Mouse (Mus musculus): Measurements from ENCODE around the gene Il12rb2.

Gene Il12rb2

DNA sequence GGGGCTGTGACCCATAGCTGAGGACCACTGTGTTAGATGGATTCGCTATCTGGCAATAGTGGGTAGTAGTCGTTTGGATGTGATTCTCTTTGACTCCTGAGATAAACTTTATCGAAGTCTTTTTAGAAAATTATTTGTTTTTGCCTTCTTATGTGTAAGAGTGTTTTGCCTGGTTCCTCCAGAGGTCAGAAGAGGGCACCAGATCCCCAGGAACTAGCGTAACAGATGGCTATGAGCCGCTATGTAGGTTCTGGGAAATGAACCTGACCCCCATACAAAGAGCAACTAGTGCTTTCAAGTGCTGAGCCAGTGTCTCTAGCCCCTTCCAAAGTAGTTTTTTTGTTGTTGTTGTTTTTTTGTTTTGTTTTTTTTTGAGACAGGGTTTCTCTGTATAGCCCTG is 79.9 kb downstream of the Il12rb2 start:
- DNase-seq (ENCODE audit: low read depth, low spot score) = peak; percentile 26

DNA sequence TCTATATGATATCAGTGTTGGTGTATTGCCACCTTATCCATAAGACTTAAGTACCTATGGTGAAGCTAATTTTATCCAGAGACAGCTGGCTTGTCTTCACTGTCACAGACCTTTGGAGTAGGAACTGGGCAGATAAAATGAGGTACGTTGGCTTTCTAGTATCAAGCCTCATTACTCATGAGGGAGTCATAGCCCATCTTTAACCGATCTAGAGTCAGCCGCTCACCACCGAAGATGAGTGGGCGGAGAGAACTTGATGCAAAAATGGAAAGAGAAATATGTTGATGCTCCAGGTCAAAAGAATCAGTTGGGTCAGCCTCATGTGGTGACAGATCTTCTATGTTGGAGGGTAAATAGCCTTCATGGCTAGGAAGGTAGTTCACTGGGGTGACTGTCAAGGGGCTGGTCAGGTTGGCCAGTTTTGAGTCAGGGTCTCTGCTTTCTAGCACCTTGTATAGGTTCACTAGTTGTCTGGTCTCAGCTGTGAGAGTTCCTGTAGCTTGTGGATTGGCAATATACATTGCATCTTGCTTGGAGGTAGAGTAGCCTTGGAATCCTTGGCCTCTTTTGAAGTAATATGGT is 83.9 kb downstream of the Il12rb2 start:
- DNase-seq (ENCODE audit: low read depth, low spot score) = no peak

DNA sequence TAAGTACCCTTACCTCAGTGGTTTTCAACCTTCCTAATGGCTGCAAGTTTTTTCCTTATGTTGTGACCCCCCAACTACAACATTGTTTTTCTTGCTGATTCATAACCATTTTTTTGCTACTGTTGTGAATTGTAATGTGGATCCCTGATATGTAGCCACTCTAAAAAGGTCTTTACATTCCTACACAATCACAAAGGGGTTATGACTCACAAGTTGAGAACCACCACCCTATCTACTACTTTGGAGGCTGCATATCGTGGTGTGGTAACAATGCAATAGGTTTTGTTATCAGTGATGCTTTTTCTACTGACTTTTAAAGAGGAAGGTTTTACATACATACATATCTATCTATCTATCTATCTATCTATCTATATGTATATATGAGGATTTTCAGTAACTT is 93.1 kb downstream of the Il12rb2 start:
- DNase-seq (ENCODE audit: low read depth, low spot score) = no peak

DNA sequence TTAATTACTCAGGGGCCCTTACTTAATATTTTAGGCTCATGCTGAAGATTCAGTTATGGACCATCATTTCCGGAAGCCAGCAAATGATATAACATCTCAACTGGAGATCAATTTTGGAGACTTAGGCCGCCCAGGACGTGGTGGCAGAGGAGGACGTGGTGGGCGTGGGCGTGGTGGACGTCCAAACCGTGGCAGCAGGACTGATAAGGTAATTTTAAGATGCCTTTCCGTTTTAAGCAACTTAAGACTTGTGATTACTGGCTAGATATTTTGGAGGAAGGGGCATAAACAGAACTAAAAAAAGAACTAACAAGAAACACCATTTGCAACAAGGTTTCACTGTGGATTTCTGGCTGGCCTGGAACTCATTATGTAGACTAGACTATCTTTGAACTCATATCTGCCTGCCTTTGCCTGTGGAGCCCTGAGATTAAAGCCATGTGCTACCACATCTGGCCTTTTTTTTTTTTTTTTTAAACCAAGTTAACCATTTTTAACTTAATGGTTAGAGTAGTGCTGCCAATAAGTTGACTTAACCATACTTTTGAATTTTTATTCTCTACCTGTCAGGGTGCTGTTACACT is 94.3 kb downstream of the Il12rb2 start:
- no peak for DNase-seq (ENCODE audit: low read depth, low spot score)

DNA sequence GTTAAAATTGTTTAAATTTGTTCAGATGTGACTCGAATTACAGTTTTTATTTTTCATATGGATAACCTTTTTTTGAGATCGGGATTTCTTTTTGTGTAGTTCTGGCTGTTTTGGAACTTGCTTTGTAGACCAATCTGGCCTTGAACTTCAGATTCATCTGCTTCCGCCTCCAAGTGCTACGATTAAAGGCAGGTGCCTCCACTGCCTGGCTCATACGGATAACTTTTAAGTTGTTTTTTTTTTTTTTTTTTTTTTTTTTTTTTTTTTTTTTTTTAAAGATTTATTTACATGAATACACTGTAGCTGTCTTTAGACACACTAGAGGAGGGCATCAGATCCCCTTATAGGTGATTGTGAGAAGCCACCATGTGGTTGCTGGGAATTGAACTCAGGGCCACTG is 98.0 kb downstream of the Il12rb2 start:
- no peak for DNase-seq (ENCODE audit: low read depth, low spot score)

DNA sequence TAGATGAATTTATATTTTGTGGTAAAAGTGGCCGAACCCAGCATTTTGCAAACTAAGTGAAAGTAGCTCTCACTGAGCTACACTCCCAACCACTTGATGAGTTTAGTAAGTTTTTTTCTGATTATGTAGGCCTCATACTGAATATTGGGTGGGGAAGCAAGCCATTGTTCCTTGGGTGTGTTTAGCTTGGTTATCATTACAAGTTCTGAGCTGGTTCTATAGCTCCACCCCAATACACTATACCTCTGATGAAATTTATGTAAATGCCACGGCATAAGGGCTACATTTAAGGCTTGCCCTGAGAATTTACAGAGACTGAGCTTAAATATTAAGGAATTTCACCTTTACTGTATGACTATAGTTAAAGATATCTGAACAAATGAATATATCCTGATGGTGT is 106.5 kb downstream of the Il12rb2 start:
- DNase-seq (ENCODE audit: low read depth, low spot score) = no peak

DNA sequence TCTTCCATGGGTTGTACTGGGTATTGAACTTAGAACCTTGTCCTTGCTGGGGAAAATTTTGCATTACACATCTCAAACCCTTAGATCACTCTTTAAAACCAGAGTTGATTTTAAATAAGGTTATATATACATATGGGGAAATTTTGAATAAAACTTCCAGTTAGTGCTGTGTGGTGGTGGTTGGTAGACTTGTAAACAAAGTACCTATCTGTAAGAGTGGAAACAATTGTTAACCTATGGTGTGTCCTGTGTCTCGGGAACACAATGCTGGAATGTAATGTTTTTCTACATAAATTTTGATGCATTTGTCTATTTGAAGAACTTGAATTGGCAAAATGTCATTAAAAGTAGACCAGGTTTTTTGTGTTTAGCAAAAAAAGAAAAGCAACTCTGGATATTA is 107.0 kb downstream of the Il12rb2 start:
- no peak for DNase-seq (ENCODE audit: low read depth, low spot score)

DNA sequence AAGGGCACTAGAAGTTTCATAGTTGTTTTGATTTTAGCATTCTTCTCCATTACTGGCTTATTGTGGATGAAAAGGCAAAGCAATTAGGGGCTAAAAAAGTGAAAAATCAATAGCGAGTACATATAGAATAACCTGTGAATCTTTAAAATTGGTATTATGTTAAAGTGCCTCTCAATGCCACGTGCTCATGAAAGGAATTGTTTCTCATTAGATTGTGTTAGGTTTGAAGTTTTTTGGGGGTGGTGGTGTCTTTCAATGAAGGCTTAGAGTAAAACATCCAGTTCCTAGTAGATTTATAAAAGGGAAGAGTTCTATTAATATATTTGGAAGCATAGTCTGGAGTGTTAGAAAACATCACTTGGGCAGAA is 107.8 kb downstream of the Il12rb2 start:
- no peak for DNase-seq (ENCODE audit: low read depth, low spot score)

DNA sequence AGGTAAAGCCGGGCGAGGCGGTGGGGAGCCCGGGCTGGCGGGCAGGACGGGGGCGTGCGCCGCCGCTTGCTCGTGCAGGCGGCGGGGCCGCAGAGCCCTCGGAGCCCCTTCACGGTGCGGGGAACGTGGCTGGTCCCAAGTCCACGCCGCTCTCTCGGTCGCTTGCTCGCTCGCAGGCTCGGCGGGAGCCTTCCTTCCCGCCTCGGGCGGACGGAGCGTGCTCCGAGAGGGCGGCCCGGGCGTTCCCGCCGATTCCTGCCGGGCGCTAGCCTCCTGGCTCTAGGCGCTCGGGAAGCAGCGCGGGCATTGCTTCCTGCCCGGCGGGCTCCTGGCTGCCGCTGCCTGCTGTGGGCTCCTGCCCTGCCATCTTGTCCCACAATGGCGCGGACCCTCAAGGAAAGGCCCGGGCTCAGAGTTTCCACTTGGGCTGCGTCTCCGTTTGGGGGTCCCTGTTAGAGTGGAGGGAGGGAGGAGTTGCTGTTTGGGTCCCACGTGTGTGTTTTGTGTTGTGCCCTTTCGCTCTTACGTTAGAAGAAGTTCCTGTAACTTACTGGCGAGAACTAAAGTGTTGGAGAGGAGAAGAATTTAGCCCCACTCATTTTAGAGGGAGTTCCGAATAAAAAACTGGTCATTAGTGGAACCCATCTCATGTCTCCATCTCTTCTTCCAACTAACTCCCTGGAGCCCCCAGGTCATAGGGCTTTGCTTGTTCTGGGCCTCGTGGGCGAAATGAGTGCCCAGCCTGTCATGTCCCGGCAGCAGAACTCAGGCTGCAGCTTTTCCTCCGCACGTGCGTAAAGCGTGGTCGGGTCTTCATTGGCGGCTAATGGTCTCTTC is 108.4 kb downstream of the Il12rb2 start:
- DNase-seq (ENCODE audit: low read depth, low spot score) = peak; percentile 20

DNA sequence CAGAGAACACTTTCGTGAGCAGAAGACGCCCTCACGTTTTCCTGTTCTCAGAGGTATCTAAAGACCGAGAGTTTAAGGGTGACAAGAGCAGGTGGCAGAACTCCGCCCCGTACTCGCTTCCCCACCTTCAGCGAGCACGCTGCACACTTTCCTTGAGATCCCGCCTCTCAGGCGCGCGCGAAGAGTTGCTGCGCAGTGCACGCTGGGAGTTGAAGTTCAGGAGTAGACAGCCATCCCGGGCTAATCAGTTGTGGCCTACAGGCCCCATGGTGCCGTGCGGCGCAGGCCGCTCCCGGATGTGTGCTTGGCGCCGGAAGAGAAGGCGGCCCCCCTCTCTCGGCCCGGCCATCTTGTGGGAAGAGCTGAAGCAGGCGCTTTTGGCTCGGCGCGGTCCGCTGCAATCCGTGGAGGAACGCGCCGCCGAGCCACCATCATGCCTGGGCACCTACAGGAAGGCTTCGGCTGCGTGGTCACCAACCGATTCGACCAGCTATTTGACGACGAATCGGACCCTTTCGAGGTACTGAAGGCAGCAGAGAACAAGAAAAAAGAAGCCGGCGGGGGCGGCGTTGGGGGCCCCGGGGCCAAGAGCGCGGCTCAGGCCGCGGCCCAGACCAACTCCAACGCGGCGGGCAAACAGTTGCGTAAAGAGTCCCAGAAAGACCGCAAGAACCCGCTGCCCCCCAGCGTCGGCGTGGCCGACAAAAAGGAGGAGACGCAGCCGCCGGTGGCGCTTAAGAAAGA is 109.2 kb downstream of the Il12rb2 start:
- peak; percentile 99 for DNase-seq (ENCODE audit: low read depth, low spot score)

DNA sequence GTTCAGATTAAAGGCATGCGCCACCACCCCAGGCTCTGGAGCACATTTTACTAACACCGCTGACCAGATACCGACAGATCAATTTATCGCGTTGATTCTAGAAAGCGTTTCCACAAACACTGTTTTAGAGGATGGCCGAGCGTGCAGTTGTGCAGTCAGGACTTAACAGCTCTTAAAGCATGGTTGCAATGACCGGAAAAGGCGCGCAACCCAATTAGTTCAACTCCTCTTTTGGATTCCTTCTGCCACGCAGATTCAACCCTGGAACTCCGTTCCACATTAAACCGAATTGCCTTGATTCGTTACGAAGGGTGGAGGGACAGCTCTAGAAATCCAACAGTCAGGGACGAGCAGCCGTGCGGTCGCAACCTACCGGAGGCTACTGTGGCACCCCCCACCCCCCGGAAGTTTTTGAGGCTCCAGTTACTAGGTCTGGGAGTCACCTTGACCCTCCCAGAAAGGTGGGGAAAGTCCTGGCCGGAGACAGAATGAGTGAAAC is 109.8 kb downstream of the Il12rb2 start:
- no peak for DNase-seq (ENCODE audit: low read depth, low spot score)

DNA sequence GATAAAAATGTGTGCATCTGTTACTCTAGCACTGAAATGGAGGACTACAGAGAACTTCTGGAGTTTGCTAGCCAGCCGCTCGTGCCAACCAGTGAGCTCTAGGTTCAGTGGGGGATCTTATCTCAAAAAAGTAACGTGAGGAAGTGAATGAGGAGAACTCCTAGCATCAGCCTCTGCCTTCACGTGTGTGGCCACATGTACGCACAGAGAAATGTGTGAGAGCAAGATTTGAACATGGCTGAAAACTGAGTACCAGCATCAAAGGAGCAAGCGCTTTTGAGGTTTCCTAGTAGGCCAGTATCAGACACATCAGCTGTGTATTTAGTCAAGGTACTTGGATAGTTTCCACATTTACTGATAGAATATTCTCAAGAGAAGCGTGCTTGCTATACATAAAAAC is 111.1 kb downstream of the Il12rb2 start:
- no peak for DNase-seq (ENCODE audit: low read depth, low spot score)

DNA sequence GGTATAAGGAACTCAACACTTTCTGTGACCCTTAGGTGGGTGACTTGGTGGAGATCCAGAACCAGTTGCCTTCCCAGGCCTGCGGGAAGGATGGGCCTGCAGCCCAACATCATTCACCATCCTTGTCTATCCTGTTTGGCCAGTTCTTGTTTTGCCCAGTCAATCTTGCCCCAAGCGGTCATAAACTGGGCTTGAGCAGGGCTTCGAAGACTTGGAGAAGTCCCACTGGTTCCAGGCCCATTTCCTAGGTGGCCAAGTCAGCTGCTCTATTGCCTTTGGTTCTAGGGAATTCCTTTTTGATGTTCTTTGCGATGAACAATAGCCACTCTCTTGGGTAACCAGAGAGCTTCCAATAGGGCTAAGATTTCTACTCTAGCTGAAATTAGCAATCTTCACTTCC is 124.9 kb downstream of the Il12rb2 start:
- DNase-seq (ENCODE audit: low read depth, low spot score) = no peak

DNA sequence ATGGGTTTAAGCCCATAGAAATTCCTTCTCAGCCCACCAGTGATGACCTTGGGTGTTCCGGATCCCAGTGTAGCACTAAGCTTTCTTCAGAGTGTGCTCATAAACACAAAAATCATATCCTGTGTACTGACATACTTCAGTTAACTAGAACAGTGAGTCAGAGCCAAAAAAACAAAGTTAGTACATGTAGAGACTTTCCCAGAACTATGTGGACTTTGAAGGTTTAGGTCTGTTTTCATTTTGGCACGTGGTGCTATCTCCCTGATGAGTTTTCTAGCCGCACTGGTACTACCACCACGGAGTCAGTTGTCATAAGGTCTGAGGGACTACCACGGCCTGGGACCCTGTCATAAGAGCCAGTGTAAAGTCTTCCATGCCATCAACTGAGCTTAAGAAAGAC is 131.5 kb downstream of the Il12rb2 start:
- no peak for DNase-seq (ENCODE audit: low read depth, low spot score)

DNA sequence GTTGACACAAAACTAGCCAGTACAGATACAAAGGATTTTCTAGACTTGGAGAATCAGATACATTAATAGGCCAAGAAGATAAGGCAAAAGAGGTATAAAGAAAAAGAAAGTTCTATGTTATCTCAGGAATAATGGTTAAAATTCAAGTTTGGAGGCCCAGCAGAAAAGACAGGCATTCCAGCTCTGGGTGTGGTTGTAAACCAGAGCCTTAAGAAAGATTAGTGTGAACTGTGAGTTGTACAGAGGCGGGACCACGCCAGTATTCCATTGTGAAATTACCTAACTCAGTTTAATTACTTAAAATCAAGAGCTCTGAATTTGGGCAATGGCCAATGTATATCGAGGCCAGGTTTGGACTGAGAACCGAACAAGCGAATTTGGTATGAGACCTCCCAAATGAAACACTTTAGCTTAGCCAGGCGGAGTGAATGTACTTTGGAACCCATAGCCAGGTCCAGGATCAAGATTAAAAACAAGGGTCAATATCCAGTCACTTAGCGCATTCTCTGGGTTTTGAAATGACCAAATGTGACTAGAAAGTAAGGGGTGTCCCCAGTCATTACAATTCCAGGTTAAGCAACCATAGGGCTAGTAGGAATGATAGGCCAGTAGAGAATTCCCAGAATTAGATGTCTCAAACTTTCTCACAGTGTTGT is 132.1 kb downstream of the Il12rb2 start:
- no peak for DNase-seq (ENCODE audit: low read depth, low spot score)

Data from brain, adult 2 months (tissue).